Mouse (Mus musculus) adrenal gland, postnatal 10 days (tissue): ENCODE measurements around the gene Aacs. TPM values are rescaled to one million over a fixed set of nuclear protein-coding genes. Genes with fewer than 3 reads are reported as not detected.
"Not testable (repeated sequence)": the region's sequence is repeated elsewhere in the genome, so short reads cannot be mapped to it uniquely, and the experiment has no call there.

Experiments used
- DNase-seq: peaks from one replicate; pipeline ENCODE4 v3.0.0; 2021; ENCODE audit warnings: mixed read lengths
- long read RNA-seq, 2 experiments: library from polyadenylated mRNA; stranded (forward); transcript quantifications; one replicate each; pipeline ENCODE4 v2.0.0; 2021
- total RNA-seq, 2 experiments: library from RNA; stranded (reverse); gene quantifications; 2 replicates each; pipeline ENCODE4 v1.2.3; 2021

The Aacs gene
- 10 to 100 TPM; 18.1 to 18.5 TPM for total RNA-seq
- long read RNA-seq, experiment 1, transcript Aacs-201 (18 exons, 3,239 nt), result major isoform, 21 of 35 reads
- long read RNA-seq, experiment 1, partial matches to known transcripts, result 7 of 35 reads
- long read RNA-seq, experiment 1, other reads (novel, unspliced or antisense), result 7 of 35 reads
- long read RNA-seq, experiment 2, transcript Aacs-201 (18 exons, 3,239 nt), result major isoform, 13 of 24 reads
- long read RNA-seq, experiment 2, partial matches to known transcripts, result 6 of 24 reads
- long read RNA-seq, experiment 2, other reads (novel, unspliced or antisense), result 5 of 24 reads

GRCm38 (mm10) chr5:125475601-125476285, at the start of gene Aacs:
Gene Aacs (plus strand): TSS chr5:125475814.
- DNase-seq, result peak; percentile 99

GRCm38 (mm10) chr5:125426343-125426742, 49.3 kb upstream of the Aacs start:
- DNase-seq, result peak; percentile 27

- not testable (repeated sequence) for DNase-seq
Measured at GRCm38 (mm10) chr5:125432324-125432723, 43.3 kb upstream of the Aacs start.

GRCm38 (mm10) chr5:125433793-125434337, 41.7 kb upstream of the Aacs start, which contains the start of gene Dhx37:
Gene Dhx37 (minus strand): TSS chr5:125434121.
- peak; percentile 95 for DNase-seq

- DNase-seq, result not testable (repeated sequence)
Measured at GRCm38 (mm10) chr5:125434347-125434746, 41.3 kb upstream of the Aacs start.

- no peak for DNase-seq
Measured at GRCm38 (mm10) chr5:125440583-125441233, 34.9 kb upstream of the Aacs start.

GRCm38 (mm10) chr5:125441234-125442114, 34.1 kb upstream of the Aacs start, which contains the start of gene Bri3bp:
Gene Bri3bp (plus strand): TSS chr5:125441568.
- peak; percentile 81 for DNase-seq

GRCm38 (mm10) chr5:125442136-125442995, 33.2 kb upstream of the Aacs start:
- DNase-seq, result no peak

GRCm38 (mm10) chr5:125443335-125443734, 32.3 kb upstream of the Aacs start:
- no peak for DNase-seq

- no peak for DNase-seq
Measured at GRCm38 (mm10) chr5:125443915-125444314, 31.7 kb upstream of the Aacs start.

- DNase-seq, result no peak
Measured at GRCm38 (mm10) chr5:125444554-125444953, 31.1 kb upstream of the Aacs start.

GRCm38 (mm10) chr5:125446344-125446743, 29.3 kb upstream of the Aacs start:
- no peak for DNase-seq

- peak; percentile 51 for DNase-seq
Measured at GRCm38 (mm10) chr5:125448026-125448425, 27.6 kb upstream of the Aacs start.

GRCm38 (mm10) chr5:125448631-125449030, 27.0 kb upstream of the Aacs start:
- no peak for DNase-seq

- DNase-seq, result no peak
Measured at GRCm38 (mm10) chr5:125449306-125449705, 26.3 kb upstream of the Aacs start.

GRCm38 (mm10) chr5:125452573-125452972, 23.0 kb upstream of the Aacs start:
- DNase-seq, result peak; percentile 83

- no peak for DNase-seq
Measured at GRCm38 (mm10) chr5:125456100-125456499, 19.5 kb upstream of the Aacs start.

GRCm38 (mm10) chr5:125457538-125457937, 18.1 kb upstream of the Aacs start:
- no peak for DNase-seq

- no peak for DNase-seq
Measured at GRCm38 (mm10) chr5:125460574-125460973, 15.0 kb upstream of the Aacs start.

GRCm38 (mm10) chr5:125461868-125462445, 13.7 kb upstream of the Aacs start:
- peak; percentile 72 for DNase-seq
